Mouse (Mus musculus): ENCODE measurements at regions not wholly inside any gene's neighbourhood (a gene's known extent, or its start where the extent isn't known, plus 50 kb on each side); places are given as distances from the start of the nearest gene placed in this dataset.

- 49% methylated on average over 3 of the region's 3 CpGs for WGBS
- no peak for TF ChIP-seq CTCF (IDR thresholded peaks at IDR 0.05; ENCODE audit: low read depth)
- Histone ChIP-seq H3K27ac (no peak overlapping the region), H3K4me3 (replicated peaks; ENCODE audit: low read depth, low read length) (no peak overlapping the region), H3K27me3 (ENCODE audit: insufficient read depth, low read length) (no peaks in the 10 kb centered on the region), H3K4me2 (ENCODE audit: low read length) (no peak overlapping the region), H3K9me3 (replicated peaks; ENCODE audit: low read length) (no peaks in the 10 kb centered on the region), H3K4me1 (replicated peaks; ENCODE audit: insufficient read depth, low read length) (no peaks in the 10 kb centered on the region), H3K36me3 (ENCODE audit: insufficient read depth, low read length) (no peaks in the 10 kb centered on the region), H3K9ac (ENCODE audit: low read depth, low read length) (no peak overlapping the region)
- DNase-seq (ENCODE audit: low spot score) (no peak), ATAC-seq (replicated peaks; ENCODE audit: low FRiP score, low read depth) (no peak)
These were observed 545.3 kb downstream of the Stim2 start for GRCm38 (mm10) chr5:54543556-54544061.

GRCm38 (mm10) chr5:54578519-54578918 is 580.2 kb downstream of the Stim2 start:
- no peaks in the 10 kb centered on the region for H3K4me1 ChIP-seq (replicated peaks; ENCODE audit: insufficient read depth, low read length)
- 77% methylated on average over 2 of the region's 2 CpGs for WGBS
- no peaks in the 10 kb centered on the region for H3K36me3 ChIP-seq (ENCODE audit: insufficient read depth, low read length)
- H3K9me3 ChIP-seq (replicated peaks; ENCODE audit: low read length), result no peaks in the 10 kb centered on the region
- no peak for TF ChIP-seq CTCF (IDR thresholded peaks at IDR 0.05; ENCODE audit: low read depth)
- no peak overlapping the region for H3K9ac ChIP-seq (ENCODE audit: low read depth, low read length)
- no peaks in the 10 kb centered on the region for H3K27me3 ChIP-seq (ENCODE audit: insufficient read depth, low read length)
- no peak for DNase-seq (ENCODE audit: low spot score)
- H3K4me2 ChIP-seq (ENCODE audit: low read length), result no peak overlapping the region
- ATAC-seq (replicated peaks; ENCODE audit: low FRiP score, low read depth), result no peak
- no peak overlapping the region for H3K27ac ChIP-seq
- H3K4me3 ChIP-seq (replicated peaks; ENCODE audit: low read depth, low read length), result no peak overlapping the region

GRCm38 (mm10) chr5:54579458-54579857 is 581.2 kb downstream of the Stim2 start:
- Histone ChIP-seq H3K4me1 (replicated peaks; ENCODE audit: insufficient read depth, low read length) (no peaks in the 10 kb centered on the region), H3K27me3 (ENCODE audit: insufficient read depth, low read length) (no peaks in the 10 kb centered on the region), H3K9ac (ENCODE audit: low read depth, low read length) (no peak overlapping the region), H3K4me3 (replicated peaks; ENCODE audit: low read depth, low read length) (no peak overlapping the region), H3K9me3 (replicated peaks; ENCODE audit: low read length) (no peaks in the 10 kb centered on the region), H3K4me2 (ENCODE audit: low read length) (no peak overlapping the region), H3K36me3 (ENCODE audit: insufficient read depth, low read length) (no peaks in the 10 kb centered on the region), H3K27ac (no peak overlapping the region)
- ATAC-seq (replicated peaks; ENCODE audit: low FRiP score, low read depth) (no peak), DNase-seq (ENCODE audit: low spot score) (no peak)
- 83% methylated on average over 4 of the region's 4 CpGs for WGBS
- no peak for TF ChIP-seq CTCF (IDR thresholded peaks at IDR 0.05; ENCODE audit: low read depth)

GRCm38 (mm10) chr5:54582175-54582574 is 583.9 kb downstream of the Stim2 start:
- no peak for TF ChIP-seq CTCF (IDR thresholded peaks at IDR 0.05; ENCODE audit: low read depth)
- H3K27ac ChIP-seq, result no peak overlapping the region
- no peaks in the 10 kb centered on the region for H3K36me3 ChIP-seq (ENCODE audit: insufficient read depth, low read length)
- no peak overlapping the region for H3K4me3 ChIP-seq (replicated peaks; ENCODE audit: low read depth, low read length)
- no peaks in the 10 kb centered on the region for H3K4me1 ChIP-seq (replicated peaks; ENCODE audit: insufficient read depth, low read length)
- no peak for ATAC-seq (replicated peaks; ENCODE audit: low FRiP score, low read depth)
- H3K4me2 ChIP-seq (ENCODE audit: low read length), result no peak overlapping the region
- WGBS, result 87% methylated on average over 2 of the region's 2 CpGs
- H3K9me3 ChIP-seq (replicated peaks; ENCODE audit: low read length), result no peaks in the 10 kb centered on the region
- H3K9ac ChIP-seq (ENCODE audit: low read depth, low read length), result no peak overlapping the region
- DNase-seq (ENCODE audit: low spot score), result no peak
- no peaks in the 10 kb centered on the region for H3K27me3 ChIP-seq (ENCODE audit: insufficient read depth, low read length)

GRCm38 (mm10) chr5:54588332-54589020 is 590.2 kb downstream of the Stim2 start:
- Histone ChIP-seq H3K36me3 (ENCODE audit: insufficient read depth, low read length) (no peaks in the 10 kb centered on the region), H3K4me1 (replicated peaks; ENCODE audit: insufficient read depth, low read length) (no peaks in the 10 kb centered on the region), H3K27me3 (ENCODE audit: insufficient read depth, low read length) (no peaks in the 10 kb centered on the region), H3K27ac (no peak overlapping the region), H3K4me2 (ENCODE audit: low read length) (no peak overlapping the region), H3K9me3 (replicated peaks; ENCODE audit: low read length) (no peaks in the 10 kb centered on the region), H3K9ac (ENCODE audit: low read depth, low read length) (no peak overlapping the region), H3K4me3 (replicated peaks; ENCODE audit: low read depth, low read length) (no peak overlapping the region)
- peak; percentile 46; the same call in 1 of the 2 replicates for TF ChIP-seq CTCF (IDR thresholded peaks at IDR 0.05; ENCODE audit: low read depth)
- DNase-seq (ENCODE audit: low spot score) (no peak), ATAC-seq (replicated peaks; ENCODE audit: low FRiP score, low read depth) (no peak)
- 50% methylated on average over 2 of the region's 2 CpGs for WGBS

- Histone ChIP-seq H3K36me3 (ENCODE audit: insufficient read depth, low read length) (no peaks in the 10 kb centered on the region), H3K4me3 (replicated peaks; ENCODE audit: low read depth, low read length) (no peak overlapping the region), H3K9me3 (replicated peaks; ENCODE audit: low read length) (no peaks in the 10 kb centered on the region), H3K27me3 (ENCODE audit: insufficient read depth, low read length) (no peaks in the 10 kb centered on the region), H3K4me2 (ENCODE audit: low read length) (no peak overlapping the region), H3K27ac (no peak overlapping the region), H3K9ac (ENCODE audit: low read depth, low read length) (no peak overlapping the region), H3K4me1 (replicated peaks; ENCODE audit: insufficient read depth, low read length) (no peaks in the 10 kb centered on the region)
- DNase-seq (ENCODE audit: low spot score), result no peak
- TF ChIP-seq CTCF (IDR thresholded peaks at IDR 0.05; ENCODE audit: low read depth), result no peak
- no peak for ATAC-seq (replicated peaks; ENCODE audit: low FRiP score, low read depth)
- 80% methylated on average over 3 of the region's 3 CpGs for WGBS
These were observed 612.7 kb downstream of the Stim2 start for GRCm38 (mm10) chr5:54610957-54611356.

GRCm38 (mm10) chr5:54622733-54623132 is 624.4 kb downstream of the Stim2 start:
- ATAC-seq (replicated peaks; ENCODE audit: low FRiP score, low read depth) (no peak), DNase-seq (ENCODE audit: low spot score) (peak; percentile 25)
- WGBS, result 24% methylated on average over 3 of the region's 3 CpGs
- Histone ChIP-seq H3K4me1 (replicated peaks; ENCODE audit: insufficient read depth, low read length) (no peaks in the 10 kb centered on the region), H3K4me2 (ENCODE audit: low read length) (no peak overlapping the region), H3K9ac (ENCODE audit: low read depth, low read length) (no peak overlapping the region), H3K4me3 (replicated peaks; ENCODE audit: low read depth, low read length) (no peak overlapping the region), H3K27me3 (ENCODE audit: insufficient read depth, low read length) (no peaks in the 10 kb centered on the region), H3K27ac (no peak overlapping the region), H3K9me3 (replicated peaks; ENCODE audit: low read length) (no peaks in the 10 kb centered on the region), H3K36me3 (ENCODE audit: insufficient read depth, low read length) (no peaks in the 10 kb centered on the region)
- TF ChIP-seq CTCF (IDR thresholded peaks at IDR 0.05; ENCODE audit: low read depth), result no peak

All from kidney, postnatal 0 days (tissue).